Mouse (Mus musculus) kidney, adult 18-20 months (tissue): ENCODE data around the gene Ccdc71.

Experiments
- DNase-seq: peaks from one replicate; pipeline ENCODE4 v3.0.0; 2021

Gene Ccdc71

DNA sequence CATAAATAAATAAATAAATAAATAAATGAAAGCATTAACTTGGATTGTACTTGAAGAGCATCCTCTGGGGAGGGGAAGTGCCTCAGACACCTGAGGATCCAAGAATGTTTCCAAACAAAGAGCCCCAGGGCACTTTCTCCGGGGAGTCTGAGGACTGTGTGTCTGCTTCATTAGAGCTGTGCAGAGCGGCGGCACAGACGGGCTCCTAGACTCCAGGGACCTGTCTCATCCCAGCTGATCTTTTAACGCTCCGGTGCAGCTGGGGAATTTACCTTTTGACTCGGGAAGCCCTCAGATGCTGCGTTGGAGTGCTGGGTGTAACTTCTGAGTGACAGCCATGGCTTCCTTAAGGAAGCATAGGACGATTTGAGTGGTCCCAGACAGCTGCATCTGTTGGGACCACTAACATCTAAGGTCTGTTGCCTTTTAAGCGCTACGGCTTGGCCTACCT, 879 bp downstream of the Ccdc71 start, which contains the start of gene Klhdc8b:
Gene Klhdc8b (minus strand): TSS at position 401 of the 451 bp plus-strand sequence.
- peak; percentile 41 for DNase-seq

DNA sequence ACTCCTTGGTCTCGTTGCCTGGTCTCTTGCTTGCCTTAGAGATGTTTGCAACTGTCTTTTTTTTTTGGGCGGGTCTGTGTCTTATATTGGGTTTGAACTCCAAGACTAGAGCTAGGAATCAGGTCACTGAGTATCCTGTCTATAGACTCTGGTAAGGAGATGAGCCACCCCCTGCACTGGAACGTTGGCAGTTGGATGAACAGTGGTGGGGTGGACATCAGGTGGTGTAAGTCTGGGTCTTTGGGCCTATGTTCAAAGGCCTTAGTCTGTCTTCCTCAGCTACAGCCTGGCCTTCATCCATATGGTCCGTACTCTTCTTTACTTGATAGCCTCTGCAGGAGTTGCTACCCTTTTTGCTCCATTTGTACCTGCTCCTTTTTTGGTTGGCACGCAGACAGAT, 1.3 kb downstream of the Ccdc71 start:
- DNase-seq = no peak

DNA sequence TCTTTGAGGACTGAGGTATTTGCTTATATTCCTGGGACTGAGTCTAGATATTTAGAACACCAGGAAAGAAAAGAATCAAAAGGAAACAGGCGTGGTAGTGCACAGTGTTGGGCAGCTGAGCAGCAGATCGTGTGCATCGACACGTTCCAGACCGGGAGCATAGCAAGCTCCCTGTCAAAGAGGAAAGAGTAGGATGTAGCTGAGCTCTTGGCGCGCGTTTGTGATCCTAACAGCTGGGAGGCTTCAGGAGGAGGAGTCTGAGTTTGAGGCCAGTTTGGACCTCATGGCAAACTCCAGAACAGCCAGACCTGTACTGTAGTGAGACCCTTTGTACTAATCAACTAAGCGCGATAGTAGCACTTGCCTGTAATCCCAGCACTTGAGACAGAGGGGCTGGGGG, 1.9 kb downstream of the Ccdc71 start:
- DNase-seq = no peak

DNA sequence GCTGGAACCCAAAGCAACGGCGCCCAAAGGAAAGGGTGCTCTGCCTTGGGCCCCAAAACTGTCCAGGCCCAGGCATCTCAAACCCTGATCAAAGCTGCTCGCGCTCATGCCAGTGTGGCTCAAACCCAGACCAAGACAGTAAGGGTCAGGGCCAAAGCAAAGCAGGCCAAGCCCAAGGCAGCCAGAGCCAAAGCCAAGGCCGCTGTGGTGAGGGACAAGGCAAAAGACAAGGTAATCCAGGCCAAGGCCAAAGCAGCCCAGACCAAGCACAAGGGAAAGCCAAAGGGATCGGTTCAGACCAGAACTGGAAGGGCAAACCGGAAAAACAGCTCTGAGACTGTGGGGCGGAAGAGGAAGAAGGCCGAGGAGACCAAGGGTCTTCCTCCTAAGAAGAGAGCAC, 3.4 kb downstream of the Ccdc71 start:
- no peak for DNase-seq

- no peak for DNase-seq
These were observed 5.9 kb downstream of the Ccdc71 start for GRCm38 (mm10) chr9:108466219-108466618.

DNA sequence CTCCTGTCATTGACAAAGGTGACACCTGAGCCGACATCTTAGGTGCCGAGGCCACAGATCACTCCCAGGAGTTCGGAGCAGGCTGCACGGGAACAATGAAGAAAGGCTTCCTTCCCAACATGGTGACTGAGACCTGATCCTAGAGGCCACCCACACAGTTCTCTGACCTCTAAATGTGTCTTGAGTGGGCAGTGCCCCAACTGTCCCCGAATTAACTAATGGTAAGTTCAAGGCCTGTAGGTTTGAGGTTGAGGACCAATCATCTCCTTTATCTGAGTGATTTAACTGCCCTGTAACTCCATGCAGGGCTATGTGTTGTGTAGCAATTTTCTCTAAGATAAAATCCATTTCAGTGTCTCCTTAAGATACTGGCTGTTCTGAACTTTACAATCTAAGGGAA, 9.1 kb downstream of the Ccdc71 start:
- DNase-seq = no peak

- no peak for DNase-seq
These were observed 9.5 kb downstream of the Ccdc71 start for GRCm38 (mm10) chr9:108469845-108470244.

DNA sequence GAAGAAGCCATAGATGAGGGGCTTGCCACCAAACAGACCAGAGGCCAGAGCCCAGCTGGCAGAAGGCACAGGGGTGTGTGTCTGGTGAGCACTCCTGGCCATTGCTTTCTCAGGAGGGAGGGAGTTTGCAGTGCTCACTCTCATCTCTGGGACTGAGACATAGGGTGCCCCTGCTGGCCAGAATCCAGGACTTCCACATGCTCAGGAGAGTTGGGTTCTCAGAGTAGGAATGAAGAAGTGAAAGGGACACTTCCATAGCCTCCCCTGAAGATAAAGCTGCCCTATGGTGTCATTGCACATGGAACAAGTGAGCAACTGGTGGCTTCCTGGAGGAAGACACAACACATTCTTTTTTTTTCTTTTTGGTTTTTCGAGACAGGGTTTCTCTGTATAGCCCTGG, 14.2 kb downstream of the Ccdc71 start:
- DNase-seq = no peak

DNA sequence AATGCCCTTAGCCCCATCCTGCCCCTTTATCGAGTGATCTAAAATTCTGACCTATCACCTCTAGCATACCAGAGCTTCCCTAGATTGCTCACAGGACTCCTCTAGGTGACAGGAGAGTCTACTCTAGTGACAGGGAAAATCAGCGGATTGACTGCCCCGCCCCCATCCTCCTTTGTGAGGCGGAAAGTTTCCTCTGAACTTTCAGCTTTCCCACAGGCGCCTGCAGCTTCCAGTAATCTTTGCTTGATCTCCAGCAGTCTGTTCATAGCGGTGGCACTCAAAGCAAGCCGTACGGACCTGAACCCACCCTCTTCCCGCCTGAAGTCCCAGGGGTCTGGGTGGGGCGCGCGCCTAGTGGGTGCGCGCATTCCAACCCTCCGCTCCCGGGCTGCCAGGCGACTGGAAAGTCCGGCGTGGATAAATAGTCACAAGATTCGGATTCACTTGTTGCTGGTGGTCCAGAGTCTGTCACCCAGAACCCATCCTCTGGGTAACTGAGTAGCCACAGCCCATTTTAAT, 18.4 kb downstream of the Ccdc71 start:
- DNase-seq = peak; percentile 90

- DNase-seq = no peak
These were observed 18.9 kb downstream of the Ccdc71 start for GRCm38 (mm10) chr9:108479241-108479640.

GRCm38 (mm10) chr9:108479721-108480351, 19.5 kb downstream of the Ccdc71 start, which contains the start of gene Lamb2:
Lamb2 (plus strand) TSS chr9:108479736.
- DNase-seq = peak; percentile 64

DNA sequence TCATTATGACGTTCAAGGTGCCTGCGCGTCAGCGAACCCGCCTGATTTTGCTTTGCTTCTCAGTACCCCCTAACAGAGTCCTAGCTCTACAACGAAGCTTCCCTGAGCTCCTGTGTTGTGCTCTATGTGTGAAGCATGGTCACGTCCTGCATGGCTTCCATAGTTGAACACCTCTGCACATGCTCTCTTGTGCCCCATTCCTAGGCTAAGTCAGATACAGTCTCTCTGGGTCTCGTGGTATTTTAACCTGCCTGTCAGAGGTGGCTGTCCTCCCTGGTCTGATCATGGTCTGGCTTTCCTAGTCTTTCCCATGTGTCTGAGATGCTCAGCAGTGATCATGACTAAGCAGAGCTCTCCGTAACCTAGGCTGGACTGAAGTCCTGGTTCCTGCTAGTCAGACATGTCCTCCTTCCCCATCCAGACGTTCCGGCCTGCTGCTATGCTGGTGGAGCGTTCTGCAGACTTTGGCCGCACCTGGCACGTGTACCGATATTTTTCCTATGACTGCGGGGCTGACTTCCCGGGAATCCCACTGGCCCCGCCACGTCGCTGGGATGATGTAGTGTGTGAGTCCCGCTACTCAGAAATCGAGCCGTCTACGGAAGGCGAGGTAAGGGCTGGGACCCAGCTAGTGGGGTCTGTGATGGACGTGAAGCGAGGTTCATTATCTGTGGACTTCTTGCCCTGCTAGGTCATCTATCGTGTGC, 20.6 kb downstream of the Ccdc71 start:
- DNase-seq = no peak

GRCm38 (mm10) chr9:108481520-108482210, 21.3 kb downstream of the Ccdc71 start:
- DNase-seq = no peak

DNA sequence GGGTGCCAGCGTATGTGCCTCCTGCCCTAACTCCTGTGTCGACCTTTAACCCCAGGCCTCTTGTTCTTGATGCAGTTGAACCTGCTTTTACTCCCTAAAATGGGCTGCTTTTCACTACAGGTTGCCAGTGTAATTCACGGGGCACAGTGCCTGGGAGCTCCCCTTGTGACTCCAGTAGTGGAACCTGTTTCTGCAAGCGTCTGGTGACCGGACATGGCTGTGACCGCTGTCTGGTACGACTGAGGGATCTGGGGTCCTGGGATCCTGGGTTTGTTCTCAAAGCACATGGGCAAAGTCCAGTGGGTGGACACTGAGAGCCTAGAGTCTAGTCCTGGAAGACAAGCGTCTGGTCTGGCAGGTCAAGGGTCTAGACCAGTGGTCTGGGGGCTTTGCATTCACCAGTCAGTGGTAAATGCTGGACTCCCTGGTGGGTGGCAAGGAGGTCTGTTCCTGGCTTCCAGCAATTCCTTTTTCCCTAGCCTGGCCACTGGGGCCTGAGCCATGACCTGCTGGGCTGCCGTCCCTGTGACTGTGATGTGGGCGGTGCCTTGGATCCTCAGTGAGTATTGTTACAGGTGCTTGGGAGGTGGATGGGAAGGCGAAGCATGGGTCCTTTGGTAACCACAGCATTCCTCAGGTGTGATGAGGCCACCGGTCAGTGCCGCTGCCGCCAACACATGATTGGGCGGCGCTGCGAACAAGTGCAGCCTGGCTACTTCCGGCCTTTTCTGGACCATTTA, 22.9 kb downstream of the Ccdc71 start:
- no peak for DNase-seq

- no peak for DNase-seq
These were observed 23.7 kb downstream of the Ccdc71 start for GRCm38 (mm10) chr9:108484021-108484420.

DNA sequence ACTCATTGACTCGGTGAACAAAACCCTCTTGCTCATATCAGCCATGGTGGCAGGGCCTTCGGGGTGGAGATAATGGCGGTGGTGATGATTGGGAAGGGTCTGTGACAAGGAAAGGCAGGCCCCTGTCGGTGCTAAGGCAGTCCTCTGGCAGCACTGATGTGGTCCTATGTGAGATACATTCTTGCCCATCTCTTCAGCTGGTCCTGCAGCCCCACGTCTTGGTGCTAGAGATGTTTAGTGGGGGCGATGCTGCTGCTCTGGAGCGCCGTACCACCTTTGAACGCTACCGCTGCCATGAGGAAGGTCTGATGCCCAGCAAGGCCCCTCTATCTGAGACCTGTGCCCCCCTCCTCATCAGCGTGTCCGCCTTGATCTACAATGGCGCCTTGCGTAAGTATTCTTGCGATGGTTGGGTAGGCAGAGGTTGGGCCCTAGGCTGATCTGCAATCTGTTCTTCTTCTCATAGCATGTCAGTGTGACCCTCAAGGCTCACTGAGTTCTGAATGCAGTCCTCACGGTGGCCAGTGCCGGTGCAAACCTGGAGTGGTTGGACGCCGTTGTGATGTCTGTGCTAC, 25.1 kb downstream of the Ccdc71 start:
- no peak for DNase-seq

DNA sequence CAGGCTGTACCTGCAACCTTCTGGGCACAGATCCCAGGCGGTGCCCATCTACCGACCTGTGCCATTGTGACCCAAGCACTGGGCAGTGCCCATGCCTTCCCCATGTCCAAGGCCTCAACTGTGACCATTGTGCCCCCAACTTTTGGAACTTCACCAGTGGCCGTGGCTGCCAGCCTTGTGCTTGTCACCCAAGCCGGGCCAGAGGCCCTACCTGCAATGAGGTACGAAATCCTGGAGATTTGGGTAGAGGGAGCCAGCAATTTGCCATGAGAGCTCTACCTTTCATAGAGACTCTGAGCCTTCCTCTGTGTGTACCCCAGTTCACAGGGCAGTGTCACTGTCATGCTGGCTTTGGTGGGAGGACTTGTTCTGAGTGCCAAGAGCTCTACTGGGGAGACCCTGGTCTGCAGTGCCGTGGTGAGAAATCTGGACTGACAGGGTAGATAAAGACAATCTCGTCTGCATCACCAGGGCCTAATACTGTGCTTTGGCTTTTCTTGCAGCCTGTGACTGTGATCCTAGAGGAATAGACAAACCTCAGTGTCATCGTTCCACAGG, 26.7 kb downstream of the Ccdc71 start:
- no peak for DNase-seq

- no peak for DNase-seq
These were observed 28.1 kb downstream of the Ccdc71 start for GRCm38 (mm10) chr9:108488403-108488802.

GRCm38 (mm10) chr9:108489215-108489614, 28.9 kb downstream of the Ccdc71 start:
- no peak for DNase-seq

- DNase-seq = no peak
These were observed 29.6 kb downstream of the Ccdc71 start for GRCm38 (mm10) chr9:108489702-108490558.
